Mouse (Mus musculus) urinary bladder, adult 18-20 months (tissue): ENCODE measurements around the gene Polr3c.
"Not testable (repeated sequence)": the region's sequence is repeated elsewhere in the genome, so short reads cannot be mapped to it uniquely, and the experiment has no call there.

Source experiments
- DNase-seq, 2 experiments: peaks; one replicate each; pipeline ENCODE4 v3.0.0; 2022; ENCODE audit warnings: low spot score in 2 of 2, mixed read lengths in 2 of 2

The Polr3c gene

DNA sequence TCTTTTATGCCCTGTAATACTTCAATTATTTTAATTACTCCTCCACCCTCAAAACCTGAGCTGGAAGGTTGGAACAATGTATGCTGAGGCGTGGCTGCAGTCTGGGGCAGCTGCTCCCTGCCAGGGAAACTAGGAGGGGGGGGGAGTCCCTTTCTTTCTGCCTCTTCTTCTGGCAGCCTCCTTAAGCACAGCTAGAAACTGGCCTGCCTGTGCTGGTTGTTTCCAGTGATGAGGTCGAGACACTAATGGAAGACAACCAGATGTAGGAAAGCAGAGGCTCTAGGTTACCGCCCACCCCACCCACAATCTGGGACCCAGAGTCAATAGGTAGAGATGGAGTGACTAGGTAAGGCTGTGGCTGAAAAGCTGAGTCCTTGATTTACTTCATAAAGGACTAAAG lies 51.7 kb downstream of the Polr3c start:
- no peak for DNase-seq

DNA sequence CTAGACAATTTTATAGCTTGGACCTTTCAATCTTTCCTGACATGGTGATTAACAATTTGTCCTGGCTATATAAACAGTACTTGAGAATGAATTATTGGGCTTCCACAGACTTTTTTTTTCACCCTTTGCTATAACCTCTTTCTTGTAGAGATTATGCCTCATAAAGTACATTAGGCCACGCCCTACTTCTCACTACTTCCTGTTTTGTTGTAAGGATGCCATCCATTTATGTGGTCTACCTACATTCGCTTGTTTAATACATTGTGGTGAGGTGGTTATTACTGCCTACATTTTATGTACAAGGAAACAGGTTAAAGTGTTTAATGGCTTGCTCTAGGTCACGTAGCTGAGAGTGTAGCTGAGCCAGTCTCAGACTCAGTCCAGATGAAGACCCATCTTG lies 52.3 kb downstream of the Polr3c start:
- no peak for DNase-seq

- peak in 1 of 2 experiments; percentile 59 for DNase-seq
These were observed 53.0 kb downstream of the Polr3c start for GRCm38 (mm10) chr3:96674442-96674841.

- DNase-seq, result no peak
These were observed 53.9 kb downstream of the Polr3c start for GRCm38 (mm10) chr3:96673514-96673913.

- DNase-seq, result no peak
These were observed 55.9 kb downstream of the Polr3c start for GRCm38 (mm10) chr3:96671519-96671918.

GRCm38 (mm10) chr3:96669727-96670468 lies 57.5 kb downstream of the Polr3c start, which contains the start of gene Ankrd35:
TSS of gene Ankrd35 (plus strand) at chr3:96670131.
- peak; percentile 62 to 80 for DNase-seq

DNA sequence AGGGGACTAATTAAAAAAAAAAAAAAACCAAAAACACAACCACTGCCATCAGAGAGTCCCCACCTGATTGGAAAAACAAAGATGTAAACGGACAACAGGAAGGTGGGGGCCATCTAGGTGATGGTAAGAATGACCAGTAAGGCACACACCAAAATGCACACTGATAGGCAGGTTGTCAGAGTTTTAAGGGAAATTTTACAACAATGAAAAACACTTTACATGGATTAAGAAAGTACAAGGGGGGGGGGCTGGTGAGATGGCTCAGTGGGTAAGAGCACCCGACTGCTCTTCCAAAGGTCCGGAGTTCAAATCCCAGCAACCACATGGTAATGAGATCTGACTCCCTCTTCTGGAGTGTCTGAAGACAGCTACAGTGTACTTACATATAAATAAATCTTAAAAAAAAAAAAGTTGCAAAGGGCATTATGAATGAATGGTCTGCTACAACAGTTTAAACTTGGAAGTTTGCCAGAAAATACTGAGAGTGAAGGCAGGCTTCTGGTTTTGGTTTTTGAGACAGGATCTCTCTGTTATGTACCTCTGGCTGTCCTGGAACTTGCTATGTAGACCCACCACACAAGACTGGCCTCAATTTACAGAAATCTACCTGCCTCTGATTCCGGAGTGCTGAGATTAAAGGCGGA lies 58.9 kb downstream of the Polr3c start:
- no peak for DNase-seq

- no peak for DNase-seq
These were observed 60.1 kb downstream of the Polr3c start for GRCm38 (mm10) chr3:96667316-96667715.

DNA sequence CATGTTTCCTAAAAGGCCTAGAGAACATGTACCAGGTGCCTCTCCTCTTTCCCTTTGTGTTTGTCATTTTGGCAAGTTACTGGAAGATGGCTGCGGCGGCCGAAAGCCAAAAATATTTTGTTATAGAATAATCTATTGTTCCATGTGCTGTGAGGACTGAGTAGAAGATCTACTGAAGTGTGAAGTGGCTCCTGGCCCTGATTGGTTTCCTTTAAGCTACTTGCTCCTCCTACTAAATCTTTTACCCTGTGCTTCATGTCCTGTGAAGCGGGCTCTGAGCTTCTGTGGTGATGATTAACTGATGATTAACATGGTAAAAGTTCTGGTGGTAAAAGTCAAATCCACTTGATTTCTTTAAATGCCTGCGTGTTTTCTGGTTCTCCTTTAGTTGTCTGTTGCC lies 60.5 kb downstream of the Polr3c start:
- no peak for DNase-seq

DNA sequence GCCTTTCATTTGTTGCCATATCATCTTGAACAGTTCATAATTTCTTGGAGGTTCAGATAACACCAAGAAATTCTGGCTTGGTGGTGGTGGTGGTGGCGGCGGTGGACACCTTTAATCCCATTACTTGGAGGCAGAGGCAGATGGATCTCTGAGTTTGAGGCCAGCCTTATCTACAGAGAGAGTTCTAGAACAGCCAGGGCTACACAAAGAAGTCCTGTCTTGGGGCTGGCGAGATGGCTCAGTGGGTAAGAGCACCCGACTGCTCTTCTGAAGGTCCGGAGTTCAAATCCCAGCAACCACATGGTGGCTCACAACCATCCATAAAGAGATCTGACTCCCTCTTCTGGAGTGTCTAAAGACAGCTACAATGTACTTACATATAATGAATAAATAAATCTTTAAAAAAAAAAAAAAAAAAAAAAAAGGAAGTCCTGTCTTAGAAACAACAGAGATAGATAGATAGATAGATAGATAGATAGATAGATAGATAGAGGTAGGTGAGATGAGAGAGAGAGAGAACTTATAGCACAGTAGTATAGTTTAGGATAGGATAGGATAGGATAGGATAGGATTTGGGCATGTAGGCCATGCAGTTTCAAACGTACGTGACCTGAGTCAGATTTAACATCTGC lies 61.6 kb downstream of the Polr3c start:
- DNase-seq, result not testable (repeated sequence)

- peak; percentile 71 to 75 for DNase-seq
These were observed 63.8 kb downstream of the Polr3c start for GRCm38 (mm10) chr3:96663432-96664239.

GRCm38 (mm10) chr3:96662731-96663316 lies 64.6 kb downstream of the Polr3c start:
- DNase-seq, result no peak
